Mouse (Mus musculus): ENCODE measurements around the gene Pgm2l1.
"Not testable (repeated sequence)": the region's sequence is repeated elsewhere in the genome, so short reads cannot be mapped to it uniquely, and the experiment has no call there.

Pgm2l1 gene

DNA sequence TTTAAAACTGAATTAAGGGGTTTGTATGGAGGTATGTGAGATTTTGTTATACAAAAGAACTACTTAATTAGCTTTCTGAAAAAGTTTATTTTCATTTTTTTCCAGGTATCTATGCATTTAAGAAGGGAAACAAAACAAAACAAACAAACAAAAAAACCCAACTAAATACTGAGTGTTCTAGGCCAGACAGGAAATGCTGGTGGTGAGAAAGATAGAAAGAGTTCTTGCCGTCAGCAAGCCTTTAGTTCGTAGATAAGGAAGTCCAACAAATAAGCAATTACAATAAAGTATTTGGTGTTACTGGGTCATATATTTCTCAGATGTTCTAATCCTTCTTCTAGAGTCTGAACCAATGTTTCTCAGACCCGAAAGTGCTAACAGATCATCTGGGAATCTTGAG, 1.8 kb downstream of the Pgm2l1 start:
- DNase-seq: no peak

DNA sequence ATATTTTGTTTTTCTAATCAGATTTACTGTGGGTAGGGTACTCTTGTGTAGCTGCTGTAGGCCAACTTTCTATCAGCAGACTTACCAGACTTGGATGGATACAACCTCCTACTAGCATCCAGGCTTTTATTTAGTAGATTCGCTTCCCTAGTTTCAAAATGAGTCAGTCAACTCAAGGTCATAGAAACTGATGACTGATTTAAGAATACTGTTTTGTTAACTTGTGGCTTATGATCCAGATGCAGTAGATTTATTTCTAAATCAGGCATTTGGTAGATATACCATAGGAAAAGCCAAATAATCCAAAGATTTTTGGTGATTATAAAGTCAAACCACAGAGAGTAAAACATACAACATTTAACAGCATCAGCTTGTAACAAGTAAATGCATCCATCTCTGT, 3.5 kb downstream of the Pgm2l1 start:
- DNase-seq: no peak

DNA sequence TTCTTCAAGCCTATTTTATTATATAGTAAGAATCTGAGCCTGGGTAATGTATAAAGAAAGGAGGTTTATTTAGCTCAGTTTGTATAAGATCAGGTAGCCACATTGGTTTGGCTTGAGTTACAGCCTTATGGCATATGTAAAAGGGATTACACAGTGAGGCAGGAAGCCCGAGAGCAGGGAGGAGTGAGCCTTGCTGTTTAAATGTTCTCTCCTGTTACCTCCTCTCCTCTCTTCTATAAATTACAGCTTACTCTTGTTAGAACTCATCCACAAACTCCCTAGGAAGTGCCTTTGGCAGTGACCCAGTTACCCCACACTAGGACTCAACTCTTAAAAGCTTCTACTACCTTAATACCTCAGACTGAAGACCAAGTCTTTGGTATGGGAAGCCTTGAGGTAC, 4.5 kb downstream of the Pgm2l1 start:
- DNase-seq: no peak

DNA sequence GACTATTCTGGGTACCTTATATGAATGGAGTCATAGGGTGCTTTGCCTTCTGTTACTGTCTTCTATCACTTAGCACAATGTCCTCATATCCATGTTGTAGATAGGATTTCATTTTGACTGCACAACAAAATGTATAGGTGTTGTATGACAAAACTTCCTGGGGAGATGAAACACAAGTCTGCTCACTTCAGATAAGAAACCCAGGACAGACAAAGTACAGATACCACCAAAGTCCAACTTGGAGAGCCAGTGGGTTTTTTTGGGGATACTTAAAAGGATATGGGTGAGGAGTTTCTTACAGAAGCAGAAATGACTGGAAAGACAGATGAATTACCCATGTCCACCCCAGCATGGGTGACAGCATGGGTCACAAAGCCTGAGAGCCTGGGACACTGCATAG, 6.5 kb downstream of the Pgm2l1 start:
- DNase-seq: no peak

DNA sequence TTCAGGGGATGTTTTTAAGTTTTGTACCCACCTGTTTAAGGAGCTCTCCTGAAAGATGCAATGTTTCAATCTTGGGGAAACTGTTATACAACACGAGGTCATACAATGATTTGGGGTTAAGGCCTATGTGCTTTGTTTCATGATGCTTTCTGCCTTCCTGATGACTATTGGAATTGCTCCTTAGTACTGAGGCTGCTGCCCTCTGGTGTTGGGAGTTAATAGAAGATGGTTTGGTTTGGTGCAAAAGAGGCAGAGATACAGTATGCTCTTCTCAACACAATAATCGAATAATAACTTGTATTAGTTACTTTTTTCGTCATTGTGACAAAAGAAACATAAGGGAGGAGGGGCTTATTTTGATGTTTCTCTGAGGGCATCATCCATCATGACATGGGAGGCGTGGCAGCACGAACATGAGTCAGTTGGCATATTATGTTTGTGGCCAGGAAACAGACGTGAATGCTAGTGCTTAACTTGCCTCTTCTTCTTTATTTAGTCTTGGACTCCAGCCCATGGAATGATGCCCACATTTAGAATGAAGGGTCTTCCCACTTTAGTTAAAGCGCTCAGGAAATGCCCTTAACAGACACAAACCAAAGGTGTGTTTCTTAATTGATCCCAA, 7.2 kb downstream of the Pgm2l1 start:
- DNase-seq: peak; percentile 75 to 78

- no peak for DNase-seq
Observed at GRCm38 (mm10) chr7:100238271-100238670, 11.1 kb downstream of the Pgm2l1 start.

GRCm38 (mm10) chr7:100240601-100241000, 13.4 kb downstream of the Pgm2l1 start:
- no peak for DNase-seq

GRCm38 (mm10) chr7:100243007-100243406, 15.8 kb downstream of the Pgm2l1 start:
- no peak for DNase-seq

DNA sequence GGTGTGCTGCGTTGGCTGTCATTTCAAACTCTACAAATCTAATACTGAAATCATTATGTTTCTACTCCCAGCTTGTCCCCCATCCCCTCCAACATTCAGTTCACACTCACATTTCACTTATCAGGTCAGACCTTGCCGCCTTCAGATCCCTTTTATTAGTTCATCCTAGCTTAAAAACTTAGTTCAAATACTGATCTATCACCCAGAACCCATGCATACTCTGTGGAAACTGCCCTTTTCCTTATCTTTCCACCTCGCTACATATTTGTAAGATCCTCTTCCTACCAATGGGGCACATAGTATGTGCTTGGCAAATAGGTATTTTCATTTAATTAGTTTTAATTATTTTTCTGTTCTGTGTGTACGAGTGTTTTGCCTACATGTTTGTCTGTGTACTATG, 17.0 kb downstream of the Pgm2l1 start:
- no peak for DNase-seq

- DNase-seq: no peak
Observed at GRCm38 (mm10) chr7:100245176-100245575, 18.0 kb downstream of the Pgm2l1 start.

DNA sequence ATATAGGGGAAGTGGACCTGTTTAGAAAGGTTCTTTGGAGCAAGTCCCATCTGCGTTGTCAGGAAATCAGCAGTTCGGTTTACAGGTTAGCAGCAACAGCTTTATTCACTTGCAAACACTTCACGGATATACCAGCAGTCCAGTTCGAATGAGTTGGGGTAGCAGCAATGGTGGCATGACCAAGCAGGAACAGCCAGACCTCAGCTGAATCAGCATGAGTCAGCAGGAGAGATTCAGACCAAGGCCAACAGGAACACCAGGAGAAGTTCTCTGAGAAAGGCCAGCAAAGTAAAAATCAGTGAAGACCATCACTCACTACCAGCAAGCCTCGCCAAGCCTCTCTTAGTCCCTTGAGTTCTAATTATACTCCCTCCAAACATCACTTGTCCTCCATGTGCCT, 23.5 kb downstream of the Pgm2l1 start:
- DNase-seq: no peak

DNA sequence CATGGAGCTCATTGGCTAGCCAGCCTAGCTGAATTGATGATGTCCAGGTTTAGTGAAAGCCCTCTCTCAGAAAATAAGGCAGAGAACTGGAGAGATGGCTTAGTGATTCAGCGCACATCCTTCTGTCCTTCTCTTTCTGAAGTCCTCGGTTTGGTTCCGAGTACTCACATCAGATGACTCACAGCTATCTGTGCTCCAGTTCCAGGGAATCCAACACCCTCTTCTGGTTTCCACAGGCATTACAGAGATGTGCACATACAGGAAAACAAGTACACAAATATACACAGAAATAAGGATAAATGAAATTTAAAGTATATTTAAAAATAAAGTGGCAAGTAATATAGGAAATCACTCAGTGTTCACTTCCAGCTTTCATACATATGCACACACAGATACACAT, 35.2 kb downstream of the Pgm2l1 start:
- DNase-seq: no peak

GRCm38 (mm10) chr7:100264934-100265333, 37.7 kb downstream of the Pgm2l1 start:
- not testable (repeated sequence) for DNase-seq

GRCm38 (mm10) chr7:100272369-100272768, 45.2 kb downstream of the Pgm2l1 start:
- DNase-seq: no peak

DNA sequence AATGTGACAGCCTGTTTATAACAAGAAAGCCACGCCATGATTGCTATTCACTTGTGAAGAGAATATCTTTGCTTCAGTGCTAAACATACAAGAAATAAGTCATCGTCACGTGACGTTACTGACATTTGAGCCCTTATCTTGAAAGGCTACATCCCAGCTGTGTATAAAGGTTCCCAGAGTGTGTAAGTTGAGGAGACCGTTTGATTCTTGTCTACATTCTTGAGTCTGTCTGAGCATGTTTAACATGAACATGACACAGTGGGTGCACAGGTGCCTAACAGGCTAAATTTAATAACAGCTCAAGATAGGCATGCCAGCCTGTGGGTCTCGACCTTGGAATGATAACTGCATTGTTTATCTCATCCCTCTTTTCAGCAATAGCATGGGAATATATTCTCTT, 47.3 kb downstream of the Pgm2l1 start:
- DNase-seq: no peak

GRCm38 (mm10) chr7:100276397-100276796, 49.2 kb downstream of the Pgm2l1 start:
- peak in 1 of 2 experiments; percentile 48 for DNase-seq

DNA sequence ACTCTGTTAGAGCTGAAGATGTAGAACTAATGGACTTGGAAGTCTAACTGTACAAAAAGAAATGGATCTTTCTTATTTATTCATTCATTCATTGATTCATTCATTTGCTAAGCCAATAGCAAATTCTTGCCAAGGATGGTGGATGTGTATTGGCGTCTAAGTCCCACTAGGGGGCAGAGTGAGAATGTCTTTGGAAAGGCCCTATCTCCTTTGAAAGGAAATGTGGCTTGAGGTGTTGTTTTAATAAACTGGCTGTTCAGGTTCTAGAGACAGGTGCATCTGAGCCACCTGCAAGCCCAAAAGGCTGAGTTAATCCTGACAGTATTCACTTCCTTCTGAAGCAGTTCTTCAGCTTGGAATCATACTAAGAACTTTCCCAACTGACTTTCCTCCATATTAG, 52.6 kb downstream of the Pgm2l1 start:
- peak; percentile 60 to 63 for DNase-seq

DNA sequence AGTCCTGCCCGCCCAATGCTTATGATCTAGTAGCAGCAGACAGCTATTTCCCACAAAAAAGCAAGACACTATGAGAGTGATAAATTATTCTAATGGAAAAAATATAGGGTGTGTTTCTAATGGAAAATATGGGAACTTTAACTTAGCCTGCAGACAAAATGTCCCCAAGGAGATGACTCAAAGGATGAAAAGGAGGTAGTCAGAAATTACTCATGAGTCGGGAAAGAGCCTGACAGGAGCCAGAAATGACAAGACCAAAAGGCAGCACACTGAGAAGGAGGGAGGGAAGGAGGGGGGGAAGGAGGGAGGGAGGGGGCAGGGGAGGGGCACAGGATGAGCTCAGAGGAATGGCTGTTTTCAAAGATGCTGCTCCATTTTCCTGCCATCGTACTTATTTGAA, 54.4 kb downstream of the Pgm2l1 start:
- DNase-seq: no peak

GRCm38 (mm10) chr7:100283298-100283697, 56.1 kb downstream of the Pgm2l1 start:
- no peak for DNase-seq

DNA sequence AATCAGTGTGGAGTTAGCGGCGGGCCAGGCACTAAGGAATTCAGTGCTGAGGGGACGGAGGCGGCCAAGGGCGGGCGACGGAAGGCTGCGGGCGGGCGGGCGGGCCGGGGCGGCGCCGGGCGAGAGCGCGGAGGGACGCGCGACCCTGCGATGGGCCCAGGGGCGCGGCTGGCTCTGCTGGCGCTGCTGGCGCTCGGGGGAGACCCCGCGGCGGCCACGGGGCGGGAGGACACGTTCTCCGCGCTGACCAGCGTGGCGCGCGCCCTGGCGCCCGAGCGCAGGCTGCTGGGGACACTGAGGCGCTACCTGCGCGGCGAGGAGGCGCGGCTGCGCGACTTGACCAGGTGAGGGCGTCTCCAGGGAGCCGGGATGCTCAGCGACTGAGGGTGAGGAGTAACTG, 58.2 kb downstream of the Pgm2l1 start, which contains the start of gene P4ha3:
Gene P4ha3 (plus strand): TSS at position 138 of the 400 bp plus-strand sequence.
- DNase-seq: peak; percentile 25 to 36

DNA sequence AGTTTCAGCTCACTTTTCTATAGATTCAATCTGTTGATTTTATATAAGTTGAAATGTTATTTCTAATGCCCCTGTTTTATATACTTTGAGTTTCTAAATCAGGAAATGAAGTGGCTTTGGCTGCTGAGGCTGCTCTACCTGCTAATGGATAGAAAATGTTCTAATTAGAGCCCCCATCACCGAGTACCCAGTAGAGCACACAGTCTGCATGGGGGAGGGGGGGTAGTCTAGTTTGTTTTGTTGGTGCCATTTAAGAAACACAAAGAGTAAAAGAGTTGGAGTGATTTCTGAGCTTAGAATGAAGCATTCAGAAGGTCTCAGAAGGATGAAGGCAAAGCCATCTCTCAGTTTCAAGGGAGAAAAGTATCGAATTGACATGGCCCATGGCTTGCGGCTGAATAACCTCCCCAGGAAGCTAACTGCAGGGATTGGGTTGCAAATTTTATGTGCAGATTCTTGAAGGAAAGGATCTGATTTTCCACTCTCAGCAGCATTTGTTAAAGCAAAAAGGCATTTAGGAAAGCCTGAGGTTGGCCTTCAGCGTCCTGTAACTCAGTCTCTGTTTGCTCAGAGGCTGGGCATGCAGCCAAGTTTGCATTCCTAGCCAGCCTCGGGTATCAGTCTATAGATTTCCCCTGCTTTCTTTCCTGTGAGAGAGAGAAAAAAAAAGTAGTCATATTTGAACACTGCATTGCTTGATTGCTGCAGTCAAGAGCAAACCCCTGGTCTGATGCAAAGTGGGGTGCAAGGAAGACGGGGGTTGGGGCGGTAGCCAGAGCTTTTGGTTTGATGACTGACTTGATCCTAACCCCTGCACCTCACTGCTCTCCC, 60.8 kb downstream of the Pgm2l1 start:
- DNase-seq: peak; percentile 44

GRCm38 (mm10) chr7:100288622-100289021, 61.4 kb downstream of the Pgm2l1 start:
- DNase-seq: no peak

DNA sequence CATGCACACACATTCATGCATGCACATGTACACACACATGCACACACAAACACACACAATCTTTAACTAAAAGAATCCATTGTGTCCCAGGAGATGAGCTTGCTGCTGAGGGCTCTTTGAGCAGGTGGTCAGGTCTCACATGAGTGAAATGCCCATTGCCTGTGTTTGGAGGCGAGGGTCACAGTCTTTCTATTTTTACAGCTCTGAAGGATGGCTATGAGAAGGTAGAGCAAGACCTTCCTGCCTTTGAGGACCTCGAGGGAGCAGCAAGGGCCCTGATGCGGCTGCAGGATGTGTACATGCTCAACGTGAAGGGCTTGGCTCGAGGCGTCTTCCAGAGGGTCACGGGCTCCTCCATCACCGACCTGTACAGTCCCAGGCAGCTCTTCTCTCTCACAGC, 66.4 kb downstream of the Pgm2l1 start:
- no peak for DNase-seq

GRCm38 (mm10) chr7:100295745-100296144, 68.6 kb downstream of the Pgm2l1 start:
- DNase-seq: no peak
